Mouse (Mus musculus): ENCODE results near the gene Aplp2. TPM values are rescaled to one million over a fixed set of nuclear protein-coding genes. Genes with fewer than 3 reads are reported as not detected.
A peak's percentile ranks its signal among the peaks of the same experiment; 100 is the strongest.

Gene Aplp2
- polyA plus RNA-seq, 2 experiments = 202 to 228 TPM

DNA sequence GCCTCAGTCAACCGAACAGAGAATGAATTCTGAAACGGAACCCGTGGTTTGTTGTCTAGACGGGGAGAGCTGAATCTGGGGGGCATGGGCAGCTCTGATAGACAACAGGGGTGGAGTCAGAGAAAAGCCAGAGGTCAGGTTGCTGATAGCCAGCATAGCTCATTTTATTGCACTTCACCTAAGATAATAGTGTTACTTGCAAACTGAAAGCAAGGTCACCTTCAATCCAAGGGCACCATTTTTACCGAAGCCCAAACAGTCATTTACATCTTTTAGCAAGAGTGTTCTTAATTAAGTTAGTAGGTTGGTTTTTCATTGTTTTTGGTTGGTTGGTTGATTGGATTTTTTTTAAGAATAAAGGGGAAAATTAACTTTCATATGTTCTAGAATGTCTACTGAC lies 92.2 kb downstream of the Aplp2 start:
- H3K36me3 ChIP-seq (ENCODE audit: control insufficient read depth, insufficient read depth, low read length) = no peaks in the 10 kb centered on the region
- TF ChIP-seq POLR2A (IDR thresholded peaks at IDR 0.05; ENCODE audit: borderline replicate concordance, extremely low read depth, insufficient read depth, insufficient read length) = no peak
- DNase-seq (ENCODE audit: low spot score) = no peak
- WGBS = 59% methylated on average over 5 of the region's 5 CpGs
- no peak for ATAC-seq (ENCODE audit: low FRiP score, low read depth)
- H3K4me2 ChIP-seq (replicated peaks; ENCODE audit: low read depth, low read length, severe bottlenecking) = no peak overlapping the region
- peaks cover 9% of the 10 kb centered on the region for H3K4me1 ChIP-seq (ENCODE audit: control insufficient read depth, insufficient read depth, low read length)
- H3K4me3 ChIP-seq (replicated peaks; ENCODE audit: low read length) = no peak overlapping the region
- no peaks in the 10 kb centered on the region for H3K9me3 ChIP-seq (ENCODE audit: control insufficient read depth, low read length)
- H3K9ac ChIP-seq (ENCODE audit: low read depth, low read length, severe bottlenecking) = no peak overlapping the region
- H3K27me3 ChIP-seq (ENCODE audit: control insufficient read depth, insufficient read depth, low read length) = no peaks in the 10 kb centered on the region
- no peak overlapping the region for H3K27ac ChIP-seq (replicated peaks; ENCODE audit: low read depth, low read length)

DNA sequence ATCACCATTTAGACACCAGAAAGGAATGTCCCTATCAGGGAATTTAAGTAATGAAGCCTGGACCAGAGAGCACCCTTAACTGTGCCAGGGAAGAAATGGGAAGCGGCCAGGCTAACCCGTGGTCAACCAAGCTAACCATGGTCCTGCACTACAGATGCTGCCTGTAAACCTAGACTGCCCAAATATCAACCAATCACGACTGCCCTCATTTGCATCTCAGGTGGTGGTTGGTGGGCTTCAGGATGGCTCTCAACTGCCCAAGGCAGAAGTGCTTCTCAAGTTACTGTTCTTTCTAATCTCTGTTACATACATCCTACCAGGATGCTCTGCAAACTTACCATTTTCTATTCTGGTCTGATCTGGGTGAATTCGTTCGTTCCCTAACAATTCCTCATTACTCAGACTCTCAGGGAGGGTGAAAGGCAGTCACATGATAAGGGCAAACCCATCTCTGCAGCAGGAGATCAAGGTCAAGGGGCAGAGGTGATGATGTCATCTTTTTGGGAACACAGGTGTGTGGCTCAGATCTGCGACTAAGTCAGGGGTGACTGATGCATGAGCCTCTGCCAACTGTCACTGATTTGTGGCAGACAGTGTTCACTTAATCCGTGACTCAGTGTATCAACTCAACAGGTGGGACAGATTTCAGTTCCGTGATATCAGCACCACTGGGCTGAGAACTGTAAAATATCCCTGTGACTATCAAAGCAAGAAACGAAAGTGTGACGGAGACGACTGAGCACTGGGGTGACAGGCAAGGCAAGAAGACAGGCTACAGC lies 92.9 kb downstream of the Aplp2 start:
- Histone ChIP-seq H3K9me3 (ENCODE audit: control insufficient read depth, low read length) (no peaks in the 10 kb centered on the region), H3K4me2 (replicated peaks; ENCODE audit: low read depth, low read length, severe bottlenecking) (no peak overlapping the region), H3K4me1 (ENCODE audit: control insufficient read depth, insufficient read depth, low read length) (peaks cover 9% of the 10 kb centered on the region), H3K27me3 (ENCODE audit: control insufficient read depth, insufficient read depth, low read length) (no peaks in the 10 kb centered on the region), H3K27ac (replicated peaks; ENCODE audit: low read depth, low read length) (no peak overlapping the region), H3K4me3 (replicated peaks; ENCODE audit: low read length) (no peak overlapping the region), H3K9ac (ENCODE audit: low read depth, low read length, severe bottlenecking) (no peak overlapping the region), H3K36me3 (ENCODE audit: control insufficient read depth, insufficient read depth, low read length) (no peaks in the 10 kb centered on the region)
- TF ChIP-seq POLR2A (IDR thresholded peaks at IDR 0.05; ENCODE audit: borderline replicate concordance, extremely low read depth, insufficient read depth, insufficient read length) = no peak
- DNase-seq (ENCODE audit: low spot score) = peak; percentile 73
- 28% methylated on average over 11 of the region's 11 CpGs for WGBS
- ATAC-seq (ENCODE audit: low FRiP score, low read depth) = peak; percentile 90

DNA sequence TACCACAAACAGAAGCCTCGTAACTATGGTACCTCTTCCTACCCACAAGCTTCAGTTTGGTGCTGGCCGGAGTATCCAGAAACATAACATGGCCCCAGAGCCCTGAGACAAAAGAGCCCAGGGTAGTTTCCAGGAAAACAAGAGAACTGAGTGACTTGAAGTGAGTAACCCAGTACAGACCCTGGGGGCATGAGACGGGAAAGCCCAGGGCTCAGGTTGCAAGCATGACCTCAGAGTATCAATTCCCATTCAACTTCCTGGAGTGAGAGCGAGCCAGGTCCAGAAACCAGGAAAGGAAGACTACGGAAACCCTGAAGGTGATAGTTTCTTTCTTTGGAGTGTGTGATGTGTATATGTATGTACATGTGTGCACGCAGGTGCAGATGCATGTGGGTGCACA lies 94.1 kb downstream of the Aplp2 start:
- ATAC-seq (ENCODE audit: low FRiP score, low read depth) (no peak), DNase-seq (ENCODE audit: low spot score) (no peak)
- Histone ChIP-seq H3K27me3 (ENCODE audit: control insufficient read depth, insufficient read depth, low read length) (no peaks in the 10 kb centered on the region), H3K4me2 (replicated peaks; ENCODE audit: low read depth, low read length, severe bottlenecking) (no peak overlapping the region), H3K27ac (replicated peaks; ENCODE audit: low read depth, low read length) (no peak overlapping the region), H3K9ac (ENCODE audit: low read depth, low read length, severe bottlenecking) (no peak overlapping the region), H3K4me3 (replicated peaks; ENCODE audit: low read length) (no peak overlapping the region), H3K9me3 (ENCODE audit: control insufficient read depth, low read length) (no peaks in the 10 kb centered on the region), H3K36me3 (ENCODE audit: control insufficient read depth, insufficient read depth, low read length) (no peaks in the 10 kb centered on the region), H3K4me1 (ENCODE audit: control insufficient read depth, insufficient read depth, low read length) (peaks cover 9% of the 10 kb centered on the region)
- TF ChIP-seq POLR2A (IDR thresholded peaks at IDR 0.05; ENCODE audit: borderline replicate concordance, extremely low read depth, insufficient read depth, insufficient read length) = no peak
- 70% methylated on average over 6 of the region's 6 CpGs for WGBS

DNA sequence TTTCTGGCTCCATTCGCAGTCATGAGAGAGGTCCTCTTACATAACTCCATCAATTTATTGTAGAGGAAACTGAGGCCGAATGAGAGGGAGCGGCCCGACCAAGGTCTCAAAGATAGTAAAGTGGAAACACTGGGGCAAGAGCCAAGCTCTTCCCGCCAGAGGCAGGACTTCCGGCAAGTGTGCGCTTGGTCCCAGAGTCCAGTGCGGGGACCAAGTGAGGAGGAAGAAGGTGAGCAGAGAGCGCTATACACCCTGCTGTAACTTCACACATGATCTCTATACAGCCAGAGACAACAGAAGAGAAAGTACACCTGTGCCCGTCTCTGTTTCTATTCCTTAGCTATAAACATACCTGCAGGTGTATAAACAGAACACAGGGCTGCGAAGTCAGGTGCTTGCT lies 94.5 kb downstream of the Aplp2 start:
- no peak for ATAC-seq (ENCODE audit: low FRiP score, low read depth)
- WGBS = 92% methylated on average over 11 of the region's 11 CpGs

DNA sequence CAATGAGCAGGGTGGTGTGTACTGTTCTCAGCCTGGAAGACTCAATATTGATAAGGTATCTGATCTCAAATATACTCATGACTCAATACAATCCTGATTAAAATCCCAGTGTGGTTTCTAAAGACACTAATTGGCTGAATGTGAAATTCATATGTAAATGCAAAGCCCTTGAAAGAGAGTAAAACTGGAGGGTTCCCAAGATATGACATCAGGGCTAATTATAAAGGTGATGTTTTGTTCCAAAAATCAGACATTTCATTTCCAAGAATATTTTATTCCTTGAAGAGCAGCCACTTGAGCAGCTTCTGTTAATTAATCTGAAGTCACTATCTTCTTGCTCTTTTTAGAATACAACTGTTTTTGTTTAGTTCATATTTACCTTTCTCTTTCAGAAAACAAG lies 96.0 kb downstream of the Aplp2 start:
- DNase-seq (ENCODE audit: low spot score) (no peak), ATAC-seq (ENCODE audit: low FRiP score, low read depth) (no peak)
- no peak for TF ChIP-seq POLR2A (IDR thresholded peaks at IDR 0.05; ENCODE audit: borderline replicate concordance, extremely low read depth, insufficient read depth, insufficient read length)
- H3K9me3 ChIP-seq (ENCODE audit: control insufficient read depth, low read length) = no peaks in the 10 kb centered on the region
- H3K4me1 ChIP-seq (ENCODE audit: control insufficient read depth, insufficient read depth, low read length) = peaks cover 9% of the 10 kb centered on the region
- no peak overlapping the region for H3K9ac ChIP-seq (ENCODE audit: low read depth, low read length, severe bottlenecking)
- no peak overlapping the region for H3K4me3 ChIP-seq (replicated peaks; ENCODE audit: low read length)
- H3K36me3 ChIP-seq (ENCODE audit: control insufficient read depth, insufficient read depth, low read length) = no peaks in the 10 kb centered on the region
- no peaks in the 10 kb centered on the region for H3K27me3 ChIP-seq (ENCODE audit: control insufficient read depth, insufficient read depth, low read length)
- no peak overlapping the region for H3K4me2 ChIP-seq (replicated peaks; ENCODE audit: low read depth, low read length, severe bottlenecking)
- H3K27ac ChIP-seq (replicated peaks; ENCODE audit: low read depth, low read length) = no peak overlapping the region

More for the DNA sequence above, 94.5 kb downstream of the Aplp2 start:
- Histone ChIP-seq H3K9me3 (ENCODE audit: control insufficient read depth, low read length) (no peaks in the 10 kb centered on the region), H3K27me3 (ENCODE audit: control insufficient read depth, insufficient read depth, low read length) (no peaks in the 10 kb centered on the region), H3K4me1 (ENCODE audit: control insufficient read depth, insufficient read depth, low read length) (peaks cover 9% of the 10 kb centered on the region), H3K4me2 (replicated peaks; ENCODE audit: low read depth, low read length, severe bottlenecking) (no peak overlapping the region), H3K36me3 (ENCODE audit: control insufficient read depth, insufficient read depth, low read length) (no peaks in the 10 kb centered on the region), H3K27ac (replicated peaks; ENCODE audit: low read depth, low read length) (no peak overlapping the region), H3K9ac (ENCODE audit: low read depth, low read length, severe bottlenecking) (no peak overlapping the region), H3K4me3 (replicated peaks; ENCODE audit: low read length) (no peak overlapping the region)
- no peak for TF ChIP-seq POLR2A (IDR thresholded peaks at IDR 0.05; ENCODE audit: borderline replicate concordance, extremely low read depth, insufficient read depth, insufficient read length)
- DNase-seq (ENCODE audit: low spot score) = no peak

All from limb, embryonic 14.5 days (tissue).